Mouse (Mus musculus): Measurements from ENCODE around the gene Apopt1. TPM values are rescaled to one million over a fixed set of nuclear protein-coding genes. Genes with fewer than 3 reads are reported as not detected.

Apopt1 gene
- polyA plus RNA-seq, 1 experiment = 35.4 TPM

DNA sequence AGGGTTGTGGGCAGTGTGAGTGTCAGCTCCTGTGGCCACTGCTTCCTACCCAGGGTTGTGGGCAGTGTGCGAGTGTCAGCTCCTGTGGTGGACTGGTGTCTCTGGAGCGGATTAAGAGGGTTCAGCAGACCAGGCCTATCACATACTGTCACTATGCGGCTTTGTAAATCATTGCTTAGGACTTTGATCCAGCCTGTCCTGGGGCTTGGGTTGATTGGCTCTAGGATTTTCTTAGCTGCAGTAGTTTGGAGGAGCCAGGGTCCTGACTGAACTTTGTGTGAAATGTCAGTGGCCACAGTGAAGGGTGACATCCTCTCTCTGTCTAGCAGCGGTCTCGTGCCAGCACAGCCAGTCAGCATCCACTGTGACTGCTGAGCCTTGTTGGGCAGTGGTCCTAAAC is 77.0 kb downstream of the Apopt1 start:
- TF ChIP-seq CTCF (IDR thresholded peaks at IDR 0.05; ENCODE audit: borderline replicate concordance, extremely low read depth, insufficient read depth, insufficient read length) = no peak
- TF ChIP-seq POLR2A (IDR thresholded peaks at IDR 0.05; ENCODE audit: borderline replicate concordance, extremely low read depth, insufficient read depth, insufficient read length, poor library complexity, severe bottlenecking) = no peak
- DNase-seq (ENCODE audit: low read depth) = no peak

DNA sequence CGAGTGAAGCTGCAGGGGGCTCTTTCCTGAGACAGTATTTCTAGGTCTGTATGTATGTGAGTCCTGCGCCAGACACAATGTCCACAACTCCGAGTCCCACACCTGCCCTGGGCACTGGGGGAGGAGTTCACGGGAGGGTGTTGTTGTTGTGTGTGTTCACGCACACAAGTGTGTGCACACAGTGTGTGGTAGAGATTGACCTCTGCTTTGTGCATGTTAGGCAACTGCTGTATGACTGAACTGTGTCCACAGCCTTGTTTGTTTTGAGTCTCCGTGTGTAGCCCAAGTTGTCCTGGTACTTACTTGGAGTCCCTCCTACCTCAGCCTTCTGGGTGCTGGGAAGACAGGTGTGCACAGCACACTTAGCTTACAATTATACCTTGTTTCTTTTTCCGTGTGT is 77.6 kb downstream of the Apopt1 start:
- TF ChIP-seq POLR2A (IDR thresholded peaks at IDR 0.05; ENCODE audit: borderline replicate concordance, extremely low read depth, insufficient read depth, insufficient read length, poor library complexity, severe bottlenecking) = no peak
- no peak for TF ChIP-seq CTCF (IDR thresholded peaks at IDR 0.05; ENCODE audit: borderline replicate concordance, extremely low read depth, insufficient read depth, insufficient read length)

DNA sequence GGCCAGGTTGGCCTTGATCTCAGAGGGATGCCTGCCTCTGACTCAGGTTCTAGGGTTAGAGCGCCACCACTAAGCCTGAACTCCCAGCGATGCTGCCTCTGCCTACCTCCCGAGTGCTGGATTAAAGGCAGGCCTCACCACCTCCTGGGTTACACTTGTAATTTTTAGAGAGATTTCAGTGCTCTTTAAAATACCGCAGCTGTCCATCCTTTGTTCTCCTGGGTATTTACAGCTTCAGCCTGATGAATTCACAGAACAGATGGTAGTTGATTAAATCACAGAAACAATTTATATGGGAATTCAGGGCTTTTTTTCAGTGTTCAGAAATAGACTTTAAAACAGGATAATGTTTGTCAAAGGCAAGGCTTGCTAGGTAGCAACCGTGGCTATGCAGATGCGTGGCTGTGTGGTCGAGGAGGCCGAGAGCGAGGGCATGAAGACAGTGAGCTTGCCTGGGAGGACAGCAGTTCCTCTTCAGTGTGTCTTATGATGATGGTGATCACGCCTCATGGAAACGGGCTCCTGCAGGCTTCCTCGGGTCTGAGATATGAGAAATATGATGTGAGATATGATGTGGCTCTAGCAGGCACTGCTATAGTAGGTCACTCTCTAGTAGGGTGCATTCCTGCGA is 78.5 kb downstream of the Apopt1 start:
- TF ChIP-seq CTCF (IDR thresholded peaks at IDR 0.05; ENCODE audit: borderline replicate concordance, extremely low read depth, insufficient read depth, insufficient read length) (no peak), POLR2A (IDR thresholded peaks at IDR 0.05; ENCODE audit: borderline replicate concordance, extremely low read depth, insufficient read depth, insufficient read length, poor library complexity, severe bottlenecking) (no peak)
- DNase-seq (ENCODE audit: low read depth) = peak; percentile 50

More for the DNA sequence above, 77.6 kb downstream of the Apopt1 start:
- no peak for DNase-seq (ENCODE audit: low read depth)

DNA sequence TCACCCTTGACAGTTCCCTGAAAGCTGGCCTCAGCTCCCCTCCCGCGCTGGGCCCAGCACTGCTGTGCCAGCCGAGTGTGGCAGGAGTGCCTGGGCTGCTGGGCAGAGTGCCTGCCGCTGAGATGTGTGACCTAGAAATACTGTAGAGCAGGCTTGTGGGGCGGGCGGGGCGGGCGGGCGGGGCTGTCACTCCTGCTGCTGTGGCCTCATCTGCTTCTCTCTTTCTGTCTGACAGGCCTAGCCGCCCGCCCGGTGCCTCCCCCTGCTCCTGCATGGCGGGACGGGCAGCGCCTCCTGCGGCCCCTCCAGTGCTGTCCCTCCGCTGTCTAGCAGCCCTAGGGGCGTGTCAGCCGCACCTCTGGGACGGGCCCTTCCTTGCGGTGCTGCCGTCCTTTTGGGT is 81.0 kb downstream of the Apopt1 start:
- no peak for DNase-seq (ENCODE audit: low read depth)
- TF ChIP-seq POLR2A (IDR thresholded peaks at IDR 0.05; ENCODE audit: borderline replicate concordance, extremely low read depth, insufficient read depth, insufficient read length, poor library complexity, severe bottlenecking) (no peak), CTCF (IDR thresholded peaks at IDR 0.05; ENCODE audit: borderline replicate concordance, extremely low read depth, insufficient read depth, insufficient read length) (no peak)

DNA sequence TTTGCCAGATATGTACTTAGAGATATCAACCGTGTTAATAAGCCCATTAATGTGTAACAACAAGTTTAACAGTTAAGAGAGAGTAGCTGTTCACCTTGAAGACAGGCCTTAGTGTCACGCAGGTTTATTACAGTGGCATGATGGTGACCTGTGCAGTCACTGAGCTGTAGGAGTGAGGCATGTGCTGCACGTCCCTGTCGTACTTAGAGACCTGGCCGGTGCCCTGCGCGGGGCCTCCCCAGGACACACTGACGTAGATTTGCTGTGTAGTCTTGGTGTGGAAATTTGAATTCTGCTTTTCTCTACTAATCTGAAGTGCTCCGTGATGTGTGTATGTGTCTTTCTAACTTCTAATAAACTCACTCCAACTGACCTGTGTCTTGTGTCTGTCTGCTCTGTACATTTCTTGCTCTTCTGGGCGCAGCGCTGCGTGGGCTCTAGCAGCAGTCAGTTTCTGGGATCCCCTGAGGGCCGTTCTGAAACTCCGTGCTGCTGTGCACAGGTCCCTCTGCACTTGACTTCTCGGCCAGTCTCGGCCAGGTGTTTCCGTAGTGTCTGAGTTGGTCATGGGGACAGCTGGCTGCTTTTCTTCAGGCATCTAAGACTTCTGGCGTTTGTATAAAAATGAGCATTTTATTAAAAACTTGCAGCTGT is 81.6 kb downstream of the Apopt1 start:
- TF ChIP-seq CTCF (IDR thresholded peaks at IDR 0.05; ENCODE audit: borderline replicate concordance, extremely low read depth, insufficient read depth, insufficient read length) = no peak
- TF ChIP-seq POLR2A (IDR thresholded peaks at IDR 0.05; ENCODE audit: borderline replicate concordance, extremely low read depth, insufficient read depth, insufficient read length, poor library complexity, severe bottlenecking) = no peak
- no peak for DNase-seq (ENCODE audit: low read depth)

DNA sequence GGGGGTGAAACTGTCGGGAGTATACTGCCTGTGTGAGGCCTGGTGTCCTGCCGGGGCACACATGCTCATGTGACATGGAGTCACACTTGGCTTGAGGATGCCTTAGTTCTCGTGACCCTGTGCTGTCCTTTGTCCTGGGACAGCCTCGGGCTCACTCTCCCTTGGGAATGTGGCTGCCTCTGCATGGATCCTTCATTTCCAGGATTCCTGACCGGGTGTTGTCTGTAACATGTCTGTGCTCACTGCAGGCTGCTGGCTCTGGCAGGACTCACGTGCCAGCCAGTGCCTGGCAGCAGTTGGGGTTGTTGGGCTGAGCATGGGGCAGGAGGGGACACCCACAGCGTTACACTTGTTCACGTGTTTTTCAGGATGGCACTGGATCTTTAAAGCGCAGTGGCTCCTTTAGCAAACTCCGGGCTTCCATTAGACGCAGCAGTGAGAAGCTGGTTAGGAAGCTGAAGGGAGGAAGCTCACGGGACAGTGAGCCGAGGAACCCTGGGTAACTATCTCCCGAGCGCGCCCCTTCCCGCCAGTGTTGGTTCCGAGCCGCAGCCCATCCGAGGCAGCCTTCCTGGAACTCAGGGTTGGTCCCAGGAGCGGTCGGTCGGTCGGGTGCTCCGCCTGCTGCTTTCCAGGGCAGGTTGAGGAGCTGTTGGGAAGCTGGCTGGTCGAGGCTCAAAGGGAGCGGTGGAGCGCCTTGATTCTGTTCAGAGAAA is 82.3 kb downstream of the Apopt1 start:
- no peak for DNase-seq (ENCODE audit: low read depth)

DNA sequence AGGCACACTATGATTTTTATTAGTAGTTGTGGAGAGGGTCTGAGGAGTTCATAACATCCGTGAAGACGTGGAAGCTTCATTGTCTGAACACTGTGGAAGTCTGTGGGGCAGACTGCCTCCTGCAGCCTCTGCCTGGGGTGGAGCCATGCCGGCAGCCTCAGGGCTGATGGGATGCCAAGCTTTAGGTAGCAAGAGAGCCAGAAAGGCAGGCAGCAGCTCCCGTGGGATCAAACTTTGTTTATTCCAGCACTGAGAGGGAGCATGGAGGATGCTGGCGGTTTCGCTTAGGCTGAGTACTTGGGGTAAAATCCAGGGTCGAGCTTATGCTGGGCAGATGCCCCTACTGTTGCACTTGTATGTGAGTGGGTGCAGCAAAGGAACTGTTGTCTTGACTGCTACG is 84.2 kb downstream of the Apopt1 start:
- TF ChIP-seq CTCF (IDR thresholded peaks at IDR 0.05; ENCODE audit: borderline replicate concordance, extremely low read depth, insufficient read depth, insufficient read length) (no peak), POLR2A (IDR thresholded peaks at IDR 0.05; ENCODE audit: borderline replicate concordance, extremely low read depth, insufficient read depth, insufficient read length, poor library complexity, severe bottlenecking) (no peak)
- no peak for DNase-seq (ENCODE audit: low read depth)

More for the DNA sequence above, 82.3 kb downstream of the Apopt1 start:
- TF ChIP-seq POLR2A (IDR thresholded peaks at IDR 0.05; ENCODE audit: borderline replicate concordance, extremely low read depth, insufficient read depth, insufficient read length, poor library complexity, severe bottlenecking) (no peak), CTCF (IDR thresholded peaks at IDR 0.05; ENCODE audit: borderline replicate concordance, extremely low read depth, insufficient read depth, insufficient read length) (no peak)

DNA sequence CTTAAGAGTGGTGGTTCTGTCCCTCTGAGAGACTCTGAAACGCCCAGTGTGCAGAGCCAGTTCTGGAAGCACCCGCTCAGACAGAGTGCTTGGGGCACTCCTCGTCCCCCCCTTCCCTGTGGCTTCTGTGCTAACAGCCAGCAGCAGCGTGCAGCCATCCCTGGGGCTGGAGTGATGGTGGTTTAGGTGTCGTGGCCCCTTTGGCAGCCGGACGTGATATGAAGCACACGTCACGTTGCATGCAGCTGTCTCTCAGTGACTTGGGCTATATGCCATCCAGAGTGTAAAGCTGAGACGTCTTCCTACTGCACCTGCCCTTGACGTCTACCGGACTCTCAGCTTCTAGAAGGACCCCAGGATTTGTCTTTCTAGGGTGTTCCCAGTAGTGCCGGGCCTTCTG is 85.4 kb downstream of the Apopt1 start:
- TF ChIP-seq CTCF (IDR thresholded peaks at IDR 0.05; ENCODE audit: borderline replicate concordance, extremely low read depth, insufficient read depth, insufficient read length) (no peak), POLR2A (IDR thresholded peaks at IDR 0.05; ENCODE audit: borderline replicate concordance, extremely low read depth, insufficient read depth, insufficient read length, poor library complexity, severe bottlenecking) (no peak)
- no peak for DNase-seq (ENCODE audit: low read depth)

DNA sequence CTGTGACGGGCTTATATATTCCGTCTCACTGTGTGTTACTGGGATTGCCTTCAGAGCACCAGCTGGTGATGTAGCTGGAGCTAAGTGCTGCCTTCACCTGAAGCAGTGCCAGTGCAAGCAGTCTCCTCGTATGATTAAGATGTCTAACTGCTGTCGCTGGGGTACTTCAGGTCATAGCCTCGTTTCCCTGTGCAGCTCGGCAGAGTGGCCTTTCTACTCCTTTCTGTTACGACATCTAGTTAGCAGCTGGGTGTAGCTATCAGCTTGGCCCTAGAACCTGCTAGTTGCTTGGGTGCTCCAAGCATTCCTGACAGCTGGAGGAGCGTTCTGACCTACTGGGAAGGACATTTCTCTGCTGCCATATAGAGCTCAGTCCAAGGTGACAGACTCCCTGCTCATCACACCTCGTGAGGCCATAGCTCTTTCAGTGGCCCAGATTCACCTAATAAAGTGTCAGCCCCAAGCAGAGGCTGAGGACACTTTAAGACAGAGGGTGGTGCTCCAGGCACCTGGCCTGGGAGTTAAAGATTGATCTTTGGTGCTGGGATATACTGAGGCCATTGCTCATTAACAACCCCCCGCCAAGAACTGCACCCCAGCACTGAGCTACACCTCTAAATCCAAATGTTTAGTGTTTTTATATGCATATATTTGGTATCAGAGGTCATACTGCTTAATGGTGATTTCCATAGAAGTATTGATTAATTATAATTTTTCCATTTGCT is 87.6 kb downstream of the Apopt1 start:
- TF ChIP-seq POLR2A (IDR thresholded peaks at IDR 0.05; ENCODE audit: borderline replicate concordance, extremely low read depth, insufficient read depth, insufficient read length, poor library complexity, severe bottlenecking) (no peak), CTCF (IDR thresholded peaks at IDR 0.05; ENCODE audit: borderline replicate concordance, extremely low read depth, insufficient read depth, insufficient read length) (no peak)
- DNase-seq (ENCODE audit: low read depth) = no peak

DNA sequence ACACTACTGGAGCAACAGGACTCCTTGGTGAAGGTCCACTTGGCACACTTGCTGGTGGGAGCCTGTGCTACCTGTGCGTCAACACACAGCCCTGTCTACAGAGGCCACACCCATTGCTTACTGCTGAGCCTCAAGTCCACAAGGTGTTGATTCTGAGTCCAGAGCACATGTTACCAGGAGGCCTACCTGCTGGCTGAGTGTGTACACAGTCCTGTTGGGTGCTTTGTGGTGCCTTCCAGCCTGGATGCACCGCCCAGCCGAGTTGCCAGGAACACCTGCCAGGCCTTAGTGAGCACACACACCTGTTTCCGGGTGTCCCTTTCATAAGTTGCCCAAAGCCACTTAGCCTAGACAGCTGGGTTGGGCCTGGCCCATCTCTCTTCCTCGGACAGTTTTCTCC is 90.5 kb downstream of the Apopt1 start:
- no peak for DNase-seq (ENCODE audit: low read depth)
- TF ChIP-seq CTCF (IDR thresholded peaks at IDR 0.05; ENCODE audit: borderline replicate concordance, extremely low read depth, insufficient read depth, insufficient read length) (no peak), POLR2A (IDR thresholded peaks at IDR 0.05; ENCODE audit: borderline replicate concordance, extremely low read depth, insufficient read depth, insufficient read length, poor library complexity, severe bottlenecking) (no peak)

Other genes with a start within 250 kb of the Apopt1 start
- 2.3 and 2.7 TPM in 2 replicates for gene Gm266, start 227.4 kb upstream of the Apopt1 start, polyA plus RNA-seq (2012; rRNA removed)
- gene Eif5, start 175.2 kb upstream of the Apopt1 start, polyA plus RNA-seq (2012; rRNA removed) = 147 and 167 TPM in 2 replicates
- 100 and 112 TPM in 2 replicates for gene Mark3, start 138.7 kb upstream of the Apopt1 start, polyA plus RNA-seq (2012; rRNA removed)
- 1,393 and 1,883 TPM in 2 replicates for gene Ckb, start 40.9 kb upstream of the Apopt1 start, polyA plus RNA-seq (2012; rRNA removed)
- gene Trmt61a, start 35.2 kb upstream of the Apopt1 start, polyA plus RNA-seq (2012; rRNA removed) = 21.9 and 27.9 TPM in 2 replicates
- gene Bag5, start within 50 bp of the Apopt1 start, polyA plus RNA-seq (2012; rRNA removed) = 31.1 and 40.7 TPM in 2 replicates
- 500 and 599 TPM in 2 replicates for gene Klc1, start 45.6 kb downstream of the Apopt1 start, polyA plus RNA-seq (2012; rRNA removed)
- gene Xrcc3, start 100.6 kb downstream of the Apopt1 start, polyA plus RNA-seq (2012; rRNA removed) = 7.6 and 9.3 TPM in 2 replicates
- 27.9 and 39.7 TPM in 2 replicates for gene Zfyve21, start 100.9 kb downstream of the Apopt1 start, polyA plus RNA-seq (2012; rRNA removed)
- 19.4 and 35.7 TPM in 2 replicates for gene Ppp1r13b, start 194.8 kb downstream of the Apopt1 start, polyA plus RNA-seq (2012; rRNA removed)

Measured in brain, embryonic 14.5 days (tissue).